Mouse (Mus musculus) left cerebral cortex, adult 18-20 months (tissue): ENCODE results near the gene Bin2. TPM values are rescaled to one million over a fixed set of nuclear protein-coding genes. Genes with fewer than 3 reads are reported as not detected.

Experiments
- DNase-seq, 2 experiments: peaks; one replicate each; pipeline ENCODE4 v3.0.0; 2021 to 2022; ENCODE audit warnings: low spot score in 2 of 2, mixed read lengths in 1 of 2
- total RNA-seq, 2 experiments: library from RNA; stranded (reverse); gene quantifications; 2 replicates each; pipeline ENCODE4 v1.2.3; 2021

The Bin2 gene
- total RNA-seq, 2 experiments from 2014 or later, result 5.2 to 5.4 TPM

- DNase-seq, result no peak
Measured at GRCm38 (mm10) chr15:100654271-100654670, 15.1 kb downstream of the Bin2 start.

- DNase-seq, result no peak
Measured at GRCm38 (mm10) chr15:100651610-100652009, 17.7 kb downstream of the Bin2 start.

- no peak for DNase-seq
Measured at GRCm38 (mm10) chr15:100650111-100650510, 19.2 kb downstream of the Bin2 start.

GRCm38 (mm10) chr15:100646161-100646560 is 23.2 kb downstream of the Bin2 start:
- no peak for DNase-seq

GRCm38 (mm10) chr15:100642451-100642850 is 26.9 kb downstream of the Bin2 start:
- no peak for DNase-seq

GRCm38 (mm10) chr15:100641226-100641810 is 28.0 kb downstream of the Bin2 start:
- DNase-seq, result no peak

GRCm38 (mm10) chr15:100639972-100640750 is 29.2 kb downstream of the Bin2 start:
- no peak for DNase-seq

- peak in 1 of 2 experiments; percentile 12 for DNase-seq
Measured at GRCm38 (mm10) chr15:100637661-100638060, 31.7 kb downstream of the Bin2 start.

- DNase-seq, result no peak
Measured at GRCm38 (mm10) chr15:100636700-100637501, 32.5 kb downstream of the Bin2 start, which contains the start of gene Smagp. Gene Smagp, minus strand, starts transcription at chr15:100636940.

GRCm38 (mm10) chr15:100635851-100636645 is 33.3 kb downstream of the Bin2 start:
- no peak for DNase-seq

- DNase-seq, result no peak
Measured at GRCm38 (mm10) chr15:100635239-100635638, 34.1 kb downstream of the Bin2 start.

GRCm38 (mm10) chr15:100633341-100633740 is 36.0 kb downstream of the Bin2 start:
- no peak for DNase-seq

GRCm38 (mm10) chr15:100632323-100632722 is 37.0 kb downstream of the Bin2 start:
- DNase-seq, result no peak

GRCm38 (mm10) chr15:100631454-100632170 is 37.7 kb downstream of the Bin2 start:
- DNase-seq, result no peak

- DNase-seq, result no peak
Measured at GRCm38 (mm10) chr15:100630126-100630525, 39.2 kb downstream of the Bin2 start.

- DNase-seq, result no peak
Measured at GRCm38 (mm10) chr15:100628797-100629196, 40.6 kb downstream of the Bin2 start.

GRCm38 (mm10) chr15:100627774-100628370 is 41.5 kb downstream of the Bin2 start:
- no peak for DNase-seq

- no peak for DNase-seq
Measured at GRCm38 (mm10) chr15:100627287-100627686, 42.1 kb downstream of the Bin2 start.

GRCm38 (mm10) chr15:100624435-100624834 is 44.9 kb downstream of the Bin2 start:
- DNase-seq, result no peak

GRCm38 (mm10) chr15:100623754-100624153 is 45.6 kb downstream of the Bin2 start:
- DNase-seq, result no peak
